Mouse (Mus musculus) NIH3T3 (cell line): ENCODE data around the gene Ank3.
"Not testable (repeated sequence)": the region's sequence is repeated elsewhere in the genome, so short reads cannot be mapped to it uniquely, and the experiment has no call there.

Experiments
- DNase-seq: peaks from one replicate; pipeline ENCODE4 v3.0.0-alpha.2; 2012; ENCODE audit warnings: low read depth

Ank3 gene

DNA sequence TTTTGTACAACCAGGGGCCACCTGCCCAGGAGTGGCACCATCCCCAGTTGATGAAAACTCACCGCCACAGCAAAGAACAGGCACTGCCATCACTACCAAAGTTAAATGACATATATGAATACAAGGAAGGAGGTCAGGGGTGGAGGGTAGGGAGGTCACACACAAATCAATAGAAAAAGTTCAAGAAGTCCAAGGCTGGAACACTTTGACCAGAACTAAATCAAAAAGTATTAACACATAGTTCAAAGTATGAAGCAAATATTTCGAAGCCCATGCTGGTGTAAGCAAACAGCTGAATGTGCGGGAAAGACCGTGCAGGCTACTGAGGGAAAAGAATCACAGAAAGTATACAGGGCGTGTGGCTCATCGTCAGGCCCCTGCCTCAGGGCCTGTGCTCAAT lies 503.5 kb downstream of the Ank3 start:
- DNase-seq: no peak

DNA sequence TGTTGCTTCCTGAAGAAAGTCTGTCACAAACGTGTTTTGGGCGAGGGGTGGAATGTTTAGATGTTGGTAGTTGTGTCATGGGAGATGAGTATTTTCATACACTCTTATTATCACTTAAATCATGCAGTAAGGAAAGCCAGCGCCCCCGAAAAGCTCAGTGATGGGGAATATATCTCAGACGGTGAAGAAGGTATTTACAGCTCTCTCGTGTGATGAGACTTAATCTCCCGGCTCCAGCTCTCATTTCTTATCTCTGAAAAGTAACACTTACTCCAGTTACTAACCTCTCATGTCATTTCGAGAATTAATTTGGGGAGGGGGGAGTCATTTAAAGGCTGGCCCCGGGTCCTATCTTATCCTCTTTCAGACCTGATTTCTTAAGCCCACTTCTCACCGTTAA lies 505.7 kb downstream of the Ank3 start:
- no peak for DNase-seq

DNA sequence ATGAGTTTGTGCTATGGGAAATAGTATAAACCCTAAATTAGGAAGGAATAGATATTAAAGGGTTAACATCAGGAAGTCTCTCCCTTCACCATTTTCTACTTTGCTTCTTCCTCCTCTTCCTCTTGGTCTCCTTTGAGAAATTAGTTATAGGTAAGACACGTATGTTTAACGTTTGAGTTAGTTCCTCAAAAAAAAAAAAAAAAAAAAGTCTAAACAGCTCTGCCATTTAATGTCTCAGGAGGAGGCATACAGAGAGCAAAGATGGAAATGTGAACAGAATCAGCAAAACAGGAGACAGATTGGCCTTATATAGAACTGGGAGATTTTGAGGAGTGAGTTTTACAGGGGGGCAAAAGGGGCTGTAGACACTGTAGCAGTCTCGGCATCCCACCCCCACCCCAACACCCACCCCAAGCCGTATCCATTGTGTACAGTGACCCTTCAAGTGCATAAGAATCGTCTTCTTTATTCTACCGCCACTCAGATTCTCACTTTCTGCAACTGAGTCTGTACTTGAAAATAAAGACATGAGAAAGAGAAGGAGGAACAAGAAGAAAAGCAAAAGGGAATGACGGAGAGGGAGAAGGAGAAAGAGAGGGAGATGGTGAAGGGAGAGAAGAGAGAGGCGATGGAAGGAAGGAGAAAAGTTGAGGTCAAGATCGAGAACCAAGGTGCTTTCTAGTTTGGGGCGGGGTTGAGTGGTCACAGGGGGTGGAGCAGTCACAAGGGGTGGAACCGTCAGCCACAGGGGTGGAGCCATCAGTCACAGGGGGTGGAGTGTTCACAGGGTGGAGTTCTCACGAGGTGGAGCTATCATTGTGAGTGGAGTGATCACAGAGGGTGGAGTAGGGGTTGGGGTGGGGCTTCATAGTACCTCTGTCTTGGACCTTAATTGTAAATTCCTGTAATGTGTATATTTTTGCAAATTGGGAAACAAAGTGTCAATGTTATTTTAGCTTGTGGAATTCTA lies 509.5 kb downstream of the Ank3 start:
- no peak for DNase-seq

DNA sequence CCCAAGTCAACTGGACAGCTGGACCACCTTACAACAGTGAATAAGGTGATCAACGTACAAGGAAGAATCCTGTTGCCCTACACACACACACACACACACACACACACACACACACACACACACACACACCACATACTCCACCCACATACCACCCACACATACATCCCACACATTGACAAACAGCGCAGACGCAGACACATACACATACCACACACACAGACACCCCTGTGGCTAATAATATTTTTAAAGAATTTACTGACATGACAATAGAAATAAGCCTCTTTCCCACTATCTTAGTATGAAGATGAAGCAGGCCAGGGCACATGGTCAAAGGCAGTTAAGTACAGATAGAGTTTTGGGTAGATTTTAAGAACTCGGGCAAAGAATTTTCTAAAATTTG lies 511.3 kb downstream of the Ank3 start:
- no peak for DNase-seq

DNA sequence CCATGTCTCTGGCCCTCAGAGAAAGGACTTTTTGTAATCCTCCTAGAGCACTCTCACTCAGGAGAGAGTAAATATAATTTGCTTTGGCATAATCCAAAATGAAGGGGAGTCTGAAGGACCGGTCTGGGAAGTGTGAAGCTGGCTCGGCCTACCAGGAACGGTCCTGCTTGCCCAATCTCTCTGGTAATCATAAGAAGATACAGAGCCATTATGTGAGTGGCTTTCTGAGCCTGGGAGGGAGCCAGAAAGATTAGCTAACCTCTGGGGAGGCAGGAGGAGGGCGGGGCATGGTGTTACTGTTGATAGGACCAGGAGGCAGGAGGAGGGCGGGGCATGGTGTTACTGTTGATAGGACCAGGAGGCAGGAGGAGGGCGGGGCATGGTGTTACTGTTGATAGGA lies 511.7 kb downstream of the Ank3 start:
- DNase-seq: peak; percentile 51

DNA sequence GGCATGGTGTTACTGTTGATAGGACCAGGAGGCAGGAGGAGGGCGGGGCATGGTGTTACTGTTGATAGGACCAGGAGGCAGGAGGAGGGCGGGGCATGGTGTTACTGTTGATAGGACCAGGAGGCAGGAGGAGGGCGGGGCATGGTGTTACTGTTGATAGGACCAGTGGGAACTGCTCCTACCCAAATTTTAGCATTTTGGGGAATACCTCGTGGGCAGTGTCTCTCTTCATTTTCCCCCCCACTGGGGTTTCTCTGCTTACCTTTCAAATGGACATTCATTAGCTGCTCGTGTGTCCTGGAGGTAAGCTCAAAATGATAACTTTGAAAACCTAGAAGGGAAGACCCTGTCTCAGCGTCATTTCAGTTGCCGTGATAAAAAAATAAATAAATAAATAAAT lies 512.2 kb downstream of the Ank3 start:
- not testable (repeated sequence) for DNase-seq

DNA sequence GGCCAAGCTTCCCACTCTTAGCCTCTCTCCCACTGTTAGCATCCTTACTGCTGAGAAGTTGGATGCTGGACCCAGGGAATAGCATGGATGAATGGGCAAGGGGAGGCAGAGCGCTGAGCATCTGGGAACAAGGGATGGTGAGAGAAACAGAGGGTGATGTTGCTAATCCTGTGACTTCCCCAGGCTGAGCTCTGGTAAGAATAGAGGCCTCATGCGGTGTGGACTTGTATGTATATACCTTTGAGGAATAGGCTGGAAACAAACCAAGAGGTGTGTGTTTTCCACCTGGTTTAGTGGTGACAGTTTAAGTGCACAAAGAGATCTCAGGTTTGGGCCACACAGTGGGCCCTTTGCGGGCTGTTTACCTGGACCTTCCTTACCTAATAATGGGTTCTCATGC lies 517.0 kb downstream of the Ank3 start:
- DNase-seq: no peak

DNA sequence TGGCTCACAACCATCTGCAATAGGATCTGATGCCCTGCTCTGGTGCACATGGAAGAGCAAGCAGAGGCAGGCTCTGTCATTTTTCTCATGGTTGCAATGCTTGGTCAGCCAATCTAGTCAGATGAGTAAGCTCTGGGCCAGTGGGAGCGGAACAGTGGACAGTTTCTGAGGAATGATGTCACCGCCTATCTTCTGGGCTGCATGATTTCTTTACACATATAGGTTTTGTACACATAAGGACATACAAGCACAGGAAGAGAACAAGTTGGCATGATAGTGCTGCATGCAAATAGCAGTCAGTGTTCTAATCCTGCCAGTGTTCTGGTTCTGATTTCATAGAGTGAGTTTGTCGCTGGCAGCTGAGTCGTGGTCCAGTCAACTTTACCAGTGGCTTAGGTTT lies 517.6 kb downstream of the Ank3 start:
- DNase-seq: peak; percentile 70

DNA sequence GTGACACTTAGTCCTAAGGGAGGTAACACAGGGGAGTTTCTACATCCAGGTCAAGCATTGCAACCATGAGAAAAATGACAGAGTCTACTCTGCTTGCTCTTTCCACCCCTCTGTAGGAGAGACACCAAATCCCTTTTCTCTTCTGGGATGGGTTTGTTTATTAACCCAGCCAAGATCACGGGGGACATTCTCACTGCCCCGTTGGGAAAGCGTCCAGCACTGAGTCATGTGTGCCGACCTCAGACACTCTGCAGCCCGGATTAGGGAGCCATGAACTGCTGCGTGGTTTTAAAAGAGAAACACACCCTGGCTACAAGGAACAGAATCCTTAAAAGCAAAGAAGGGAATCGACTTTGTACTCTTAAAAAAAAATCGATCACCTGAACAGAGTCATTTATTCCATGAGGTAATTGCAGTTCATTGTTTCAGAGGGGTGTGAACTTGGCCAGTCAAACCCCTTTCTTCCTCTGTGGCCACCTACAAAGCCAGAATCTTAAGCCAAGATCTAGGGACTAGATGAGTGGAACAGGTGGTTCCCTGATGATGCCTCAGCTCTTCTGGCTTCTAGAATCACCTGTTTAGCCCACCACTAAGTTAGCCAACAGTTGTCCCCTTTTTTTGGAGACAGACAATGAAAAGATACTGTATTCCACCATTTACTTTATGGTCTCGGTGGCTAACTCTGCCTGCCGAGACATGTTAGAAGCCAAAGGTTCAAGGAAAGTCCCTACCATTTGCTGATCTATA lies 518.3 kb downstream of the Ank3 start:
- peak; percentile 86 for DNase-seq

DNA sequence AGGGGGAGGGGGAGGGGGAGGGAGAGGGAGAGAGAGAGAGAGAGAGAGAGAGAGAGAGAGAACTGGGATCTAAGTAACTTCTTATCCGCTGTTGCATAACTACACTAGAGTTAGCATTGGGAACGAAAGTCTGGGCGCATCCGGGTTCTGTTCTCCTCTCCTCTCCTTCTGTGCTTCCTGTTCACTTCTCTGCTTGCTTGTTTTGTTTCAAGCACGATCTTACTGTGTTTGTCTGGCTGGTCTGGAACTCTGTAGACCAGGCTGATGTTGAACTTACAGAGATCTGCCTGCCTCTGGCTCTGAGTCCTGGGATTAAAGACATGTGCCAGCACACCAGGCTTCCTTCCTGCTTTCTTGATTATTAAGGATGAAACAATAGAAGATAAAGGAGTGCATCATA lies 519.1 kb downstream of the Ank3 start:
- no peak for DNase-seq

DNA sequence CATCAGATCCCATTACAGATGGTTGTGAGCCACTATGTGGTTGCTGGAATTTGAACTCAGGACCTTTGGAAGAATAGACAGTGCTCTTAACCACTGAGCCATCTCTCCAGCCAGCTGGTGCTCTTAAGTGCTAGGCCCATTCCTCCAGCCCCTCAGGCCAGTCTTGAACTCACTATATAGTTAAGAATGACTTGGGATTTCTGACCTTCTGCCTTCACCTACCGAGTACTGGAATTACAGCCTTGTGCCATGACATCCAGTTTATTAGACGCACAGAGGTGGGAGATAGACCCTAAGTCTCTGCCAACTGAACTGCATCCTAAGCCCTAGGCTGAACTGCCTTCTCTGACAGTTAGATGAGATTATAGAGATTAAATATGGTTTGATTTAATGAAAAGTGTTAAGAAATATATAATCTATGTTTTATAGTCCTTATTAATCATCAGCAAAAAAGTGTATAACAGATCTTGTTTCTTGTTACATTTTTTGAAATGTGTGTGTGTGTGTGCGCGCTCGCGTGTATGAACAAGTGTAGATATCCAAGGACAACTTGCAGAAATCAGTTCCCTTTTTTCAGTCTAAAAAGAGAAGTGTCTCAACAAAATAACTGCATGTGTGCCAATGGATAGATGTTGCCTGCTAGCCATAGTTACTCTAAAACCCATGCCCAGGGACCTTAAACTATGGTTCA lies 520.0 kb downstream of the Ank3 start:
- no peak for DNase-seq

DNA sequence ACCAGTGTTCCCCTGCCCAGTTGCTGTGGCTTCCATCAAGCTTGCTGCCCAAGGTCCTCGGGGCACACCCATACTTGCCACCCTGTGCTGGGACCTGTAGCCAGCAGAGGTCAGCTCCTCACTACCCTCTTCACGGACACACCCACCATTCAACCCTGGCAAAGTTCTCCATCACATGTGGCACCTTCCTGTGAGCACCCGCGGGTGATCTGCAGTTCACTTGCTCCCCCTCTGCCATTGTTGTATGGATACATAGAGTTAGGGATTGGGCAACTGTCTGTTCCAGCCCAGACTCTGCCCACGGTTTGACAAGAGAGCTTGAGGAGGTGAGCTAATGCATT lies 520.5 kb downstream of the Ank3 start:
- DNase-seq: no peak

DNA sequence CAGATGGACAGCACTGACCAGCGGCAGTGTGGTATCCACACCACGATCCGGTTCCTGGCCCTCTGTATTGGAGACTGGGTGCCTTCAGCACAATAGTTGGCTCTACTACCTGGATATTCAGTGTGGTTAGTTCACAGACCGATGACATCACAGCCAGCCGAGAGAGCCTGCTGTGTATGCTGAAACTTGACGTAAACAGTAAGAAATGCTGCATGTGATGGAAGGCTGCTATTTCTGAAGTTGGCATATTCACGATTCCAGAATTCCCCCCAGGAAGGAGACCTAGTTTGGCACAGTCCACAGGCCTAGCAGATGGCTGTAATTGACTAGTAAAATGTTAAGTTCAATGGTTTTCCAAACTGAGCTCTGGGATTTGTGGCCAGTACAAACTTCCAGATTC lies 521.2 kb downstream of the Ank3 start:
- DNase-seq: peak; percentile 59

DNA sequence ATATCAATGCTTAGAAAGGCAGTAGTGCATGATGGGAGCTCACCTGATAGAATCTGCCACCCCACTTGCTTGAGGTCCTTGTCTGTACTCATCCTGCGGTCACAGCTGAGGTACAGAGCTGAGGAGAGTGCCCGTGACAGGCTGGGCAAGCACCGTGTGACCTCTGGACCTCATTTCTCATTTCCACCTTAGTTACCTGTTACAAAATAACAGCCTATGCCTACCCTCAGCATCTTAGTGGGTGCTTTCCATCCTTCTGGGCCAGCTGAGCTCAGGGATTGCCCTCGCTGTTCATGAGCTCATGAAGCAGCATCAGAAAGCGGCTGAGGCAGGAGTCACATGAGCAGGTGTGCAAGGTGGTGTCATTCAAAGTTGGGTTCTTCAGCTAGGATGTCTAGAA lies 523.5 kb downstream of the Ank3 start:
- DNase-seq: no peak

DNA sequence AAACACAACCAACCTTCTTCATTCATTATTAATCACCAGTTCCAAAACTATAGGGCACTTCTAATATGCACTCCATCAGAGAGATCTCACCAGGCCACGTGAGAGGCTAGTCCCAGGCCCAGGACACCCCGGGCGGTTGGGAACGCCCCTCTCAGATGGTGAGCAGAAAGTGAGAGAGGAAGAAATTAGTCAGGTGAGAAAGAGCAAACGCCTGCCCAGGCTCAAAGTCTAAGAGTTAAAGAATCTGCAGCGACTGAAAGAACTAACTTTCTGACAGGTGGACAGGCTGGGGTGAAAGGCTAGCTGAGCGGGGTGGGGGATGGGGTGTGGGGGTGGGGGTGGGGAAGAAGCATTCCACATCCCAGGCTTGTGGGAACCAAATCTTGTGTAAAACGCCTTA lies 525.2 kb downstream of the Ank3 start:
- no peak for DNase-seq

DNA sequence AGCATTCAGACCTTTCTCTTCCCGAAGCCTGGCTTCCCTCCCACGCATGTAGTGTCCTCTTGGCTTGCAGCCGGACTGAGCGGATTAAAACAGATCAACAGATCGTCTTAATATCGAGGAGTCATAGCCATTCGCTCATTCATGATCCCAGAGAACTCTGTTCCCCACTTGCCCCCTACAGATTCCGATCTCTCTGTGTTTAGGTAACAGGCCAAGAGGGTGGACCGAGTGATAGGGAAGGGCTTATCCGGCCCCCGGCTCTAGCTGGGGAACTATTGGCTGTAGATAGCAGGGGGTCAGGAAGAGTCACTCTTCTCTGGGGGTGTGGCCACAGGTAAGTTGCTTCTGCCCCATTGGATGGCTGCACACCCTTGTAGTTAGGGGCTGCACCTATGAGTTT lies 525.7 kb downstream of the Ank3 start:
- DNase-seq: no peak

DNA sequence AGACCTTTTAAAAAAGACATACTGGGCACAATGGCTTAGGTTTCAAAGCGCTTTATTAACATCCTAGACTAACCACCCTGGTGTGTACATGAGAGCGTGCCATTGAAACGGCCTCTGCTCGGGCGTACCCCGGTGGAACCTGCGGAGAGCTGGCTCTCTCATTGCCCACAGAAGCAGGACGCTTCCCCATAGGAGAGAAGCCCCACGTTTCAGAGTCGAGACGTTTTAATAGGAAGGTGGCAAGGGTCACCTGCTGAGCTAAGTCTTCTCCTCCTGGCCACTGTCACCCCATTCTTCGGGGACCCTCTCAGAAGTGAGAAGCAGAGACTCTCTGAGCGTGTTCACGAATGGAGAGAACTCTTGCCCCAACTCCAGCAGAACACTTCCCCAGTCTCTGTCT lies 526.3 kb downstream of the Ank3 start:
- DNase-seq: no peak

DNA sequence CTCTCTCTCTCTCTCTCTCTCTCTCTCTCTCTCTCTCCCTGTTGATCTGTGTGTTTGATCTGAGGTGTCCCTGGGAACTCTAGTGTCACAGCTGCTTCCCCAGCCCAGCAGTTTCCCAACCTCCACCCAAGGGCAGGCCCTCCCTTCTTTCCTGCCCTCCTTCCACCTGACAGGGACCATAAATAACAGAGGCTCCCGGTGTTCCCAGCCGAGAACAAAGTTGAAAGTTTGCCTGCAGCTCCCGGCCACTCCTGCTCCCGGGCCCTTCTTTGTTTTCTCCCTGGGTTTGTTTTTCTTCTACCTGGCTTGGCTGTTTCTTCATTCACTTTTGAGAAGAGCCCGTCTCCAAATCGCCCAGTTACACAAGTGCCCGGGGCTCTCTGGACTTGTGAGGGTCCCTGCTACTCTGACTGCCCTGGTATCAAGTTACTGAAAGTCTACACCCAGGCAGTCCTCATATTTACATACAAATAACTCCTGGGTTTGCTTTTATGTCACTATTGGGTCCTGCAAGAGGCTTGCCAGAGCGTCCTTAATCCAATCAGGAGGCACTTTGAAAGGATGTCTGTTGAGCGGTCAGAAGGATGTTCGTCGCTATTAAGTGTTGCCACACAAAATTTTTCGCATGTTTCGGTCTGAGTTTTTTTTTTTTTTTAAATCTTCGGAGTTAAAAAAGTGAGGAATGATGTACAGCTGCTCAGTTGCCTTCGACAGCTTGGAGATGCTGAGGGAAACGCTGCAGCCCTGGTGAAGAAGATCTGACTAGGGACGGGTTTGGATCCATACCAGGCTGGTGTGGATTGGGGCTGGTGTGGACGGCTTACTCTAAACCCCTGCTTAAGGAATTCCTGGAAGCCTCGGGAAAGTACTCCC lies 526.9 kb downstream of the Ank3 start:
- DNase-seq: no peak

DNA sequence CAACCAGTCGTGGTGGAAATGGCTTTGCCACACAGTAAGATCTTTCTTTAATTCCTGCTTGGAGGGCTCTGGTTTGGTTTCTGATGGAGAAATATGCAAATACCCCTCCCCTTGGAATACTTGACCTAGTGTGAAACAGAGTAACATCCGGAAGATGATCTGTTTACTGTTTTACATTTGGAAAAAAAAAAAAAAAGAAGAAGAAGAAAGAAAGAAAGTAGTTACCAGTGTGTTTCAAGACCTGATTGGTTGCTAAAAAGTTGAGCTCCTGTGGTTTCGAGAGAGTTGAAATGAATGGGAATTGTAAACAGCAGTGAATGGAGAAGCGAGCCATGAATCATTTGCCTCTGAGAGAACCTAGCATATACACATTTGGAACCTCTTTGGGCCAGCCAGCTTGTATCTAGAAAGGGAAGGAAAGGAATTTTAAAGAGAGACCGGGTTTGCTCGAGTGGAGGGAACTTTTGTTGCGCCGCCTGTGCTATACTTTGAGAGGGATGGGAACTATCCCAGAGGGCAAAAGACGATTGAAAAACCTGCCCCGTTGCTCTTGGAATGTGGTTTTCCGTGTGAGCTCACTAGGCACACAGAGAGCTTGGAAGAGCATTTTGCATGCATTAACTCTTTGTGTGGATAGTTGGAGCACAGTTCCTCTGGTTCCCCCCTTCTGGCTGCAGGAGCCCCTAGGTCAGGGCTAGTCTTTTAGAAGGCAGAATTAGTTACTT lies 527.7 kb downstream of the Ank3 start:
- DNase-seq: peak; percentile 55

DNA sequence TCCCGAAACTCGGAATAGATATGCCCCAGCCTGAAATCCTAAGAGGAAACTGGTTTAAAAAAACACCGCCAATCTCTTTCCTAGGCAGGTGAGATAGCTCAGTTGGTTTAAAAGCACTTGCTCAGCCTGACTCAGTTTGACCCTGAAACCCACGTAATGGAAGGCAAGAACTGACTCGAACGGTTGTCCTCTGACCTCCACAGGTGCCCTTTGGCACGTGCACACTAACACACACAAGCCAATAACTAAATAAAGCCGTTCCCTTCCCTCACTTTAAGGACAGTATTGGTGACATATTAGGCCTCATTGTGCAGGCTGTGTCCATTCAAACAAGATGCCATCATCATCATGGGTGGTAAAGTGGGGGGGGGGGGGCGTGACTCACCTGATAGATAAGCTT lies 528.4 kb downstream of the Ank3 start:
- DNase-seq: no peak

DNA sequence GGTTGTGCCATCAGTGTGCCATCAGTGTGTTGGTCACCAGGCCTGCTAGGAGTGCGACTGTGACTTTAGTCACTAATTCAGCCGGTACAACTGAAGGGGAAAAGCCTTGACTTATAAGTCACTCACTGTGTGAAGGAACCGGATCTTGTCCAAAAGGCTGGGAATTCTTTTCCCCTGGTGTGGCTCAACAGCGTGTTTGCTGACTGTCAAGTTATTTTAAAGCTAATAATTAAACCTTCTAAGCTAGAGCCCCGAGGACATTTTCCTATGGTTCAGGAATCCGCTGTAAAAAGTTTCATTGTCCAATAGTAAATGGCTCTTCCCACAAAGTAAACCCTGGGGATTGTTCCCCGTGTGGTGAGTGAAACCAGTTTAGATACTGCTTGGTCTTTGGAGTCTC lies 529.8 kb downstream of the Ank3 start:
- DNase-seq: no peak
